Mouse (Mus musculus) fat pad, adult 2 months (tissue): ENCODE measurements at regions not wholly inside any gene's neighbourhood (a gene's known extent, or its start where the extent isn't known, plus 50 kb on each side); places are given as distances from the start of the nearest gene placed in this dataset.

Source experiments
- DNase-seq: peaks from one replicate; pipeline ENCODE4 v3.0.0-alpha.2; 2011; ENCODE audit warnings: low read depth, low spot score; ENCODE audit errors: extremely low read depth

DNA sequence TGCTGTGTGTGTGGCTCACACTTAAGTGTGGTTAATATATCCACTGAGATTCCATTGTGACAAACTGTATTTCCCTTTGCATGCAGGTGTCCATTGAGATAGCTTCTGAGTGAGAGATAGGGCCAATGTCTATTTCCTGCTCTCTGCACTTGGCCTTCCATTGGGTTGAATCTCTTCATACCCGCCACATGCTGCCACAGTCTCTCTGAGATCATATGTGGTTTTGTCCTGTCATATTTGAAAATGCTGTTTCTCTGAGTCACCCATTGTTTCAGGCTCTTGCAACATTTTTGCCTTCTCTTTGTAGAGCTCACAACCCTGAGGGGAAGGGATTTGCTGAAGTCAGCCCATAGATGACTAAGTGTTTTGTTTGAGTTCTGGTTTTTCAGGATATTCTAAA lies 2081.3 kb downstream of the Olfm4 start:
- peak; percentile 81 for DNase-seq

DNA sequence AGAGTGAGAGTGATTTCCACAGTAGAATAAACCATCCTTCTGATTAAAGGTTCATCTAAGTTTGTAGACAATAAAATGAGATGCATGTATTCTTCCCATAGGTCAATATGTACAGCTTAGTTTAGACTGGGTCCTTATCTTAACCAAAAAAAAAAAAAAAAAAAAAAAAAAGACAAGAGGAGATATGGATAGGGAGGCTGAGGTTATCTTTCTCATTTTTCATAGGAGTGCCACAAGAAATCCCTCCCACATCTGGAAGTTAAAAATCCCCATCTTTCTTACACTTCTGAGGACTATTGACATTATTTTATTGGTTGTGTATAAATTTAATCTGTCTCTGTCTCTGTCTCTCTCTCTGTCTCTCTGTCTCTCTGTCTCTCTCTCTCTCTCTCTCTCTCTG lies 2117.8 kb downstream of the Olfm4 start:
- no peak for DNase-seq

DNA sequence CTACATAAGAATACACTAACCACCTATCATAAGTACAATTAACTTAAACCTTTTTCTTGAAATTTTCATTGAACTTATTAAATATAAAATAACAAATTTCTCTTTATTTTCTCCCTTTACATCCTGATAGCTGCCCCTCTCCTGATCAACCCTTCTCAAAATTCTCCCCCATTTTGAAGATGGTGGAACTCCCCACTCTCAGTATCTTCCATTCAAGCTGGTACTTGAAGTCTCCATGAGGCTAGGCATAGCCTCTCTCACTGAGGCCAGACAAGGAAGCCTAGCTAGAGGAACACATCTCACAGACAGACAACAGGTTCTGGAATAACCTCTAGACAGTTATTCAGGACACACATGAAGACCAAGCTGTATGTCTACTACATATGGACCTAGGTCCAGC lies 2129.0 kb downstream of the Olfm4 start:
- no peak for DNase-seq

DNA sequence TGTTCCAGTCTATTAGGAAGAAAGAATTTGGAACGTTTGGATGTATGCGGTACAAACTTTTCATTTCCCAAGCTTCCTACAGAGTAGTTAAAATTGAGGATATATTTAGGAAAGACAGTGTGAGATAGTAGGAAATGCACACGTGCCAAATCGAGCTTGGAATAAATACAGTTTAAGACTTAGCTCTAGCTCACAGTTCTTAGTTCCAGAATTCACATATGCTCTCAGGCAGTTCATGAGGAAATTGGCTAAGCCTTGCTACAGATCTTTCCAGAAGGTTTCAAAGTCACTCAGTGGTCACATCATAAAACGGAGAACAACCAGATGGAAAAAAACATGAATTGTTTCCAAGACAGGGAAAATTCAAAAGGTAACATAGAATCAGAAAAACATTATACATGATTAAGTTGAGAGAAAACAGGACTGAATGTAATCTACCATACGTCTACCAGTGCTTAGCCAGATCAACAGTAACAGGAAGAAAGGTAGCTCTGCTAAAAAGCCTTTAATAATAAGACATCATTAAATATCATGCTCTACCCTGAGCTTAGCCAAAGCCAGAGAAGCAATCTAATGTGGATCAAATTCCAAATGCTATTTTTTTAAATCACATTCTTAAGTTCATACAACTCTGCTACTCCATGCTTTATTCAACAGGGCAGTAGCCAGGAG lies 2165.1 kb downstream of the Olfm4 start:
- no peak for DNase-seq

DNA sequence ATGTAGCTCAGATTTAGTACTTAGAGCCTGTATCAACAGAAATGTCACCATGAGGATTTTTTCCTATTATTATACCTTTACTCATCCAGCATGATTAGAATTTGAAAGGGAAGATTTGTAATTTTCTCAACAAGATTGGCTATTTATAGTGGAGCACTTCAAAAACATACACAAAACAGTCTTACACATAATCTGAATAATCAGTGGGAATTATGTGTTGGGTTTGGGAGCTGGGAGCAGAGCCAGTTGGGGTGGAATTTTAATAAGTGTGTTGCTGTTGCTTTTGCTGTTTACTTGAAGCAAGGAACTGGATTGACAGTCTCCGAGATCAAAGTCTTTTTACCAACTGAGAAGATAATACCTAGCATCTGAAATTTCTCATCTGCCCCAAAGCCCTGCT lies 2201.5 kb downstream of the Olfm4 start:
- DNase-seq: no peak

DNA sequence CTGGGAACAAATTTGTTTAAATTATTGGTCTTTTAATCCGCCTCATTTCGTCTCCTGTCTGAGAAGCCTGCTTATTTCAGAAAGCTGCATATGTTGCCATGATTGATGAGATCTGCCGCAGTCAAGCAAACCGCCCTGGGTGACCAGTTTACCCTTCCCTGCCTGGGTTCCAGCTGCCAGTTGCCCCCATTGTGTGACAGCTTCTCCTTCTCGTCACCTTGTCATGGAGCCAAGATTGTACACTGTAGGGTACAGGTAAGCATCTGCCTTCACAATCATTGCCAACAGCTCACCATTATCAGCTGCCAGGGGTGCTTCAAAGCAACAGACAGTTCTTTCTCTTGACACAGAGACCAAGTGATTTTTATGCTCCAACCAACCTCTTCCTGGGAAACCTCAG lies 2226.5 kb downstream of the Olfm4 start:
- no peak for DNase-seq

DNA sequence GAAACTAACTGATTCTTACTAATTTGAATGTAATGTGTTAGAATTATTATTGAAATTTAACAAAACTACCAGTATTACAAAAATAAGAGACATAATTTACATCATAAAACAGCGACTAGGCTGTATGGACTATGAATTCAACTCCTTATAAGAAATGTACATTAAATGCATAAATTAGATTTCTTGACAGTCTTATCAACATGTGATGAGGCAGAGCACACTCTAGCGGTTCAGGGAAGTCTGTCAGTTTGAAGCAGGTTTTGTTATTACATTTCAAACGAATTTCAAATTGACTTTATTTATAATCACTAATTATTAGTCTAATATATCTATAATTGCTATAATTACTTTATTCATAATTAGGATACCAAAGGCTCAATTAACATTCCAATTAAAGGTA lies 2214.8 kb upstream of the Pcdh17 start:
- no peak for DNase-seq

DNA sequence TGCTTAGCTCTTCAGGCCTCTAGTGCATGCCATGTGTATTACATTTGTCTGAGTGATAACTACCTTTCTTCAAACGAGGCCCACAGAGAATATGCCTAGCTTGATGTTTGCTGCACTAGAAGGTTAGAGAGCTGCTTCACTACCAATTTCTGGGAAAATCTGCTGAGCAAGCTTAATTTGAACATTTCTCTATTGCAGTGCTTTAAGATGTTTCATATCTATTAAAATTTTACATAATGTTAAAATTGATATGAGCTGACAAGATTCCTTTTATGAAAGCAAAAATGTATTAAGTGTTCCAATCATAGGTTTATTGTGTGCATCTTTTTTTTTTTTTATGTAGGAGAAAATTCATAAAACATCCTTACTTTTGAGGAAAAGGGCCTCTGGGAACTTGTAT lies 2207.1 kb upstream of the Pcdh17 start:
- no peak for DNase-seq

DNA sequence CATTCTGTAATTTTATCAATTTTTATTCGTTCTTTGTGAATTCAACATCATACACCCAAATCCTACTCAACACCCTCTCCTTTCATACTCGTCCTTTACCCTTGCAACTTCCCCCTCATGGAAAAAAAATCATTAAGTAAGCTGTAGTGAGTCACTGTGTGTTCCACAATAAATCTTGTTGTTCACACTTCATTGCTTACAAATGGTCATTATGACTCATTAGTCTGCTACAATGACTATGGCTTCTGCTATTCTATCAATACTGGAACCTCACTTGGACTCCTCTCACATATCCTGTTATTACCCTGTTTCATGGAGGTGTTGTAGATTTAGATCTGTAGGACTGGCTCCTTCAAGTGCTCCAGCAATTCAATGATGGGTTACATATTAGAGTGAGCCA lies 2200.0 kb upstream of the Pcdh17 start:
- DNase-seq: no peak

DNA sequence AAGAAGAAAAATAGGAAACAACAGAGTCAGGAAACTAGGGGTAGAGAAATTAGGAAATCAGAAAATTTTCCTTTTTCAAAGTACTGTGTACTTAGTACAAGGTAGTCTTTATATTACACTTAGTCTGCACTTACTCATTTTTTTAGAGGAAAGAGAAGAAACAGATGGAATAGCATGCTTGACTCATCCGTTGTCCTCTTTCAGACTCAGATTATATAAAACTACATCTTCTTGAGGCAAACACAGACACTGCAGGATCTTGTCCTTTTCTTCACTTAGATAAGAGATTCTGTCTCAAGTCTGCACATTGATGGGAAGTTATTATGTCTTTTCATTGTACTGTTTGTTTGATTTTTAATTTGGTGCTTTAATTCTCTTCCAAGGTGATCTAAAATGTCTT lies 2198.5 kb upstream of the Pcdh17 start:
- no peak for DNase-seq
